Comparison of ENCODE assay signal across 8 mouse cellular contexts in the genomic region with DNA sequence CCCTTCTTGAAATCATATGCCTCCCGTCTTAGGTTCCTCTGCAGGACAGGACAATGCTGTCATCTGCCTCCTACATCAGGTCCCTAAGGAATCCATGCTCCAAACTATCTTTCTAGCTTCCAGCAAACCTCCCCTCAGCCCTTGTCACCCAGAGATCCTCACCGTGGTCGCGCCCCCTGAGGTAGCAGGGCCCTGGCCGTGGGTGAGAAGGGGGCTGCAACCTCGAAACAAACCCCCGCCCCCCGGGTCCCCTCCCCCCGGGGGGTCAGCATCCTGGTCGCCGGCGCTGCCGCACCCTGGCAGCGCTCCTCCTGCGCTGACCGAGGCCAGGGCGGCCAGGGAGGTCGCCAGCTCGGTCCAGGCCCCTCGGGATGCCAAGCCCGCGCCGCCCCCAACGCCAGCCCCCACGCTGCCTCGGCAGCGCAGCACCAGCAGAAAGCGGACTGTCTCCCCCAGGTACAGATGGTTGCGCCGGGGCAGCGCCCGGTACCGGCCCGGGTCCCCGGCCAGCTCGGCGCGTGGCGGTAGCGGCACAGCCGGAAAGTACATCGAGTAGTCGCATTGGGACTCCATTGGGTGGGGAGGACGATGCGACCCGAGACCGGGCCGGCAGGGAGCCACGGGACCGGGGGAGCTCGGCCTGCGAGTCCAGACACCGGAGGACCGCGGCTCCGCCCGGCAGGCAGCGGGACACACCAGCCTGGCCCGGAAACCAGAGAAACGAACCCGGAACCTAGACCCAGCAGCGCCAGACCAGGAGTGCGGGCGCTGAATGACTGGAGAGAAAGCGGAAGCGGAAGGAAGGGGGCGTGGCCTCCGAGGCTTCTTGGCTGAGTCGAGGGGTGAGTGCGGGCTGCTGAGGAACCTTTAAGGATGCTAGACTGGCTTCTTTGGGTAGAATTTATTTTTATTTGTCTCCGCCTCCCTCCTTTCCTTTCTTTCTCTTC. TPM values are rescaled to one million over a fixed set of nuclear protein-coding genes. Genes with fewer than 3 reads are reported as not detected.
DNase-seq lines count a peak whose midpoint lies in the region; ATAC-seq and TF ChIP-seq lines count a peak whose summit lies in the region.

Gene BC037034, minus strand, starts transcription at position 774 of the 947 bp plus-strand sequence.

- ATAC-seq in G1E (ENCODE audit: extremely low read depth, insufficient number of reproducible peaks, low FRiP score, poor library complexity, severe bottlenecking): peak; percentile 61
- ATAC-seq in forebrain, postnatal 0 days: peak; percentile 97
- ATAC-seq in lung, embryonic 16.5 days (ENCODE audit: low read depth): peak; percentile 92

- H3K4me1 ChIP-seq in G1E (ENCODE audit: insufficient read depth, low read depth, low read length): peaks cover 67% of the 10 kb centered on the region
- H3K4me1 ChIP-seq in forebrain, postnatal 0 days (ENCODE audit: insufficient read depth): peaks cover 14% of the 10 kb centered on the region
- H3K4me1 ChIP-seq in lung, embryonic 16.5 days (replicated peaks; ENCODE audit: control insufficient read depth, insufficient read depth, low read length): peaks cover 18% of the 10 kb centered on the region

- peak within 1 kb of the TSS; percentile 78 for H3K9ac ChIP-seq in forebrain, postnatal 0 days
- H3K9ac ChIP-seq in lung, embryonic 16.5 days (ENCODE audit: low read length): peak within 1 kb of the TSS; percentile 93

- peak; percentile 91 for DNase-seq in G1E (ENCODE audit: low spot score)
- DNase-seq in cerebellum, adult 18-20 months: peak; percentile 92 to 94
- peak; percentile 93 for DNase-seq in forebrain, postnatal 0 days
- DNase-seq in heart, postnatal 4 days: peak; percentile 93
- peak; percentile 67 for DNase-seq in layer of hippocampus, adult 9-10 months (ENCODE audit: low spot score)
- peak; percentile 77 for DNase-seq in ovary, postnatal 10 days (ENCODE audit: low spot score)
- DNase-seq in thymus, postnatal 10 days (ENCODE audit: low spot score in 2 of 2): peak; percentile 84 to 91

- peak within 1 kb of the TSS; percentile 91 for H3K4me2 ChIP-seq in forebrain, postnatal 0 days (ENCODE audit: low read depth)
- peak within 1 kb of the TSS; percentile 99 for H3K4me2 ChIP-seq in lung, embryonic 16.5 days (ENCODE audit: low read depth, low read length)

- peak within 1 kb of the TSS; percentile 78 for H3K27ac ChIP-seq in forebrain, postnatal 0 days (ENCODE audit: low read depth, low read length)
- peak within 1 kb of the TSS; percentile 63; the same call in 1 of the 2 replicates for H3K27ac ChIP-seq in lung, embryonic 16.5 days (ENCODE audit: low read length)

- no peak for TF ChIP-seq CTCF in G1E (IDR thresholded peaks at IDR 0.05; ENCODE audit: low read depth, low read length)
- no peak; the same call in 1 of the 2 replicates for TF ChIP-seq CTCF in forebrain, postnatal 0 days (IDR thresholded peaks at IDR 0.05; ENCODE audit: low read depth)

- WGBS in forebrain, postnatal 0 days: 3% methylated on average over 65 of the region's 71 CpGs
- 1% methylated on average over 64 of the region's 71 CpGs for WGBS in lung, embryonic 16.5 days

- peaks cover 73% of the 10 kb centered on the region for H3K36me3 ChIP-seq in G1E (replicated peaks)
- H3K36me3 ChIP-seq in forebrain, postnatal 0 days (ENCODE audit: insufficient read depth): peaks cover 38% of the 10 kb centered on the region
- H3K36me3 ChIP-seq in lung, embryonic 16.5 days (ENCODE audit: control insufficient read depth, insufficient read depth, low read length): peaks cover 23% of the 10 kb centered on the region

- no peaks in the 10 kb centered on the region for H3K27me3 ChIP-seq in G1E (ENCODE audit: insufficient read depth, low read length)
- H3K27me3 ChIP-seq in forebrain, postnatal 0 days (ENCODE audit: insufficient read depth, low read length): no peaks in the 10 kb centered on the region
- no peaks in the 10 kb centered on the region for H3K27me3 ChIP-seq in lung, embryonic 16.5 days (ENCODE audit: control insufficient read depth, insufficient read depth, low read depth, low read length)

- no peaks in the 10 kb centered on the region for H3K9me3 ChIP-seq in G1E (replicated peaks)
- H3K9me3 ChIP-seq in forebrain, postnatal 0 days (ENCODE audit: low read length): no peaks in the 10 kb centered on the region
- no peaks in the 10 kb centered on the region for H3K9me3 ChIP-seq in lung, embryonic 16.5 days (ENCODE audit: control insufficient read depth, low read length)

- peak within 1 kb of the TSS; percentile 93 for H3K4me3 ChIP-seq in G1E (ENCODE audit: low read depth, low read length)
- peak within 1 kb of the TSS; percentile 71 for H3K4me3 ChIP-seq in forebrain, postnatal 0 days (ENCODE audit: low read depth, low read length)
- H3K4me3 ChIP-seq in lung, embryonic 16.5 days (ENCODE audit: low read length): peak within 1 kb of the TSS; percentile 94

RNA-seq across cellular contexts. Expression of gene BC037034, which starts in this region (rescaled TPM):
- total RNA-seq in G1E (2014; fragmentation: Nextera tagmentation) (35.6 and 41.8 TPM in 2 replicates), G1E (2017) (24.6 and 33.0 TPM in 2 replicates)
- 139 and 151 TPM in 2 replicates for polyA plus RNA-seq in G1E (2012)
- 59.6 and 61.3 TPM in 2 replicates for total RNA-seq in forebrain, postnatal 0 days (2014; rRNA removed)
- polyA plus RNA-seq in forebrain, postnatal 0 days (2015; fragmentation: Nextera tagmentation; extraction: Ambion mirVana): 14.2 and 16.1 TPM in 2 replicates
- total RNA-seq in heart, postnatal 4 days (2021): 1 to 10 TPM; 7.9 to 8.2 TPM
- polyA plus RNA-seq in lung, embryonic 16.5 days (2015; fragmentation: Nextera tagmentation; extraction: Ambion mirVana): 3.8 and 6.2 TPM in 2 replicates

Comparison
In these comparisons a context has a peak if more than half of its experiments do, and no peak if none do; other contexts are left out.
1. Peak in every context shown above with its lines: DNase-seq, ATAC-seq, H3K4me3 ChIP-seq and H3K27ac ChIP-seq.